Mouse (Mus musculus): ENCODE data around the gene Kcnj14.

DNA sequence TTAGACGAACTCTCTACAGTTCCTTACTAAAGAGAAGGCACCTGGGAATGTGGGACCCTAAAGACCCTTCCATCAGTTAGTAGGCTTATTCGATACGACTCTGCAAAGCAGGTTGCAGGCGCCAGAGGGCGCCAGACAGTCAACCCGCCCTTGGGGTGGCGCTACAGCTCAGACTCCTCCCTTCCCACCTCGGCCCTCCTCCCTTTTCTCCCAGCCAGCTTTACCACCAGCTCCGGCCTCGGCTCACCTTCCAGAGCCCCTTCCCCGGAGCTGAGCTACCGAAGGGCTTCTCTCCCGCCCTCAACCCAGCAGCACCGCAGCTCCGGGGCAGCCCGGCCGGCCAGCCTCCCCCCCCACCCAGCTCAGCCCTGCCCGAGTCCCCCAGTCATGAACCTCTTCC lies 48.0 kb upstream of the Kcnj14 start, which contains the start of gene Kdelr1:
- TF ChIP-seq POLR2A (IDR thresholded peaks at IDR 0.05; ENCODE audit: control insufficient read depth in 1 of 2, insufficient read depth in 1 of 2, low read depth in 1 of 2, low read length in 2 of 2, poor library complexity in 1 of 2) (peak in 1 of 2 experiments; percentile 72; a peak in 2 of 4 replicates), POLR2AphosphoS2 (IDR thresholded peaks at IDR 0.05; ENCODE audit: low read length) (peak; percentile 66; the same call in 1 of the 2 replicates), CTCF (IDR thresholded peaks at IDR 0.05 in 2 of 3, conservative IDR thresholded peaks at IDR 0.05 in 1 of 3; ENCODE audit: control insufficient read depth in 1 of 3, insufficient read depth in 1 of 3, low read depth in 2 of 3, low read length in 3 of 3, poor library complexity in 1 of 3, severe bottlenecking in 1 of 3) (peak; percentile 93 to 97 (median 95)), TBP (IDR thresholded peaks at IDR 0.05; ENCODE audit: low read depth, low read length) (0 out of 2 replicates have a peak, but pooled peaks have one; percentile 49), TCF12 (IDR thresholded peaks at IDR 0.05; ENCODE audit: low read depth, low read length) (0 out of 2 replicates have a peak, but pooled peaks have one; percentile 38), GATA1 (IDR thresholded peaks at IDR 0.05; ENCODE audit: low read depth, low read length) (no peak)
